Mouse (Mus musculus) layer of hippocampus, adult 9-11 months (tissue): ENCODE data around the gene Mageb3.
"Not testable (repeated sequence)": the region's sequence is repeated elsewhere in the genome, so short reads cannot be mapped to it uniquely, and the experiment has no call there.

ENCODE experiments used
- DNase-seq: peaks from one replicate; pipeline ENCODE4 v3.0.0; 2022

The Mageb3 gene

GRCm38 (mm10) chr2:121955765-121956223, at the start of gene Mageb3, which contains the start of gene Ctdspl2:
Gene Mageb3 (minus strand): TSS chr2:121956092.
Gene Ctdspl2 (plus strand): TSS chr2:121956001.
- DNase-seq: peak; percentile 95

DNA sequence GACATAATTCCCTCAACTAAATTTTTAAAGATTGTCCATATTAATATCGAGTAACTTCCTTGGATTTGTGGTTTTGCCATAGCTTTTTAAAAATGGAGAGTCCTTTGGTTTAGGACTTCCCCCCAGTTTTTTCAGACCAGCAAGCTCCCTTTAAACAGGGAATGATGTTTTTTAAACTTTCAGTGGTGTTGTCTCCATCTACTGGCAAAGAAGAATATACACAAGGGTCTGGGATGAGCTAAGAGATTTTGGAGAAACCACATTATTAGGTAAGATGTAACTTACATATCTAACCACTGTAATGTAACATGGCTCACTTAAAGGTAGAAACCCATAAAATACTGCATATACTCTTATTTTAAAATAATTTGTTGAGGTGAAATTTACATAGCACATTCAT, 39.8 kb upstream of the Mageb3 start:
- no peak for DNase-seq

DNA sequence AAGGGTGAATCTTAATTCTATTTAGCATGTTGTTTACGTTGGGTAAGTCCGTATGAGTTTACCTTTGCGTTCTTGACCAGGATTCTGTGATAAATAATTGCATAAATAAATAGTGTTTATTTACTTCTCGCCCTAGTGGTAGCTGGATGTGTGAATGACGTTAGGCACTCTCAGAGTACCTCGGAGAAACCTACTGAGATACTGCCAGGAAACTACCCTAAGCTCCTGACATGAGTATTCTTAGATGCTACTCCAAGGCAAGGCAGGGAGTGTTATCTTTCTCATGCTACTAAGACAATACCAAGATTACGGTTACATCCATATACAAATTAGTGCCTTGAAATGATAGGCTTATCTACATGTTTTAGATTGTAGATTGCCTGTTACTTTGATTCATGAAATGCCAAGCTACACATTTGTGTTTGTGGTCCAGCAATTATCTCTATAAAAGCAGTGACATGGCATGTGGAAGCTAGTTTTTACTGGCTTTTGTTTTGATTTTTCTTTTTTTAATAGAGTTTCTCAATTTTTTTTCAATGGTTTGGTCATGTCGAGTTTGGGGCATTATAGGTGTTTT, 1.4 kb upstream of the Mageb3 start:
- DNase-seq: no peak

- DNase-seq: peak; percentile 94
Observed at GRCm38 (mm10) chr2:121956224-121957018, 529 bp upstream of the Mageb3 start.

GRCm38 (mm10) chr2:121954971-121955656, 778 bp downstream of the Mageb3 start:
- no peak for DNase-seq

GRCm38 (mm10) chr2:121943364-121943763, 12.5 kb downstream of the Mageb3 start:
- no peak for DNase-seq

DNA sequence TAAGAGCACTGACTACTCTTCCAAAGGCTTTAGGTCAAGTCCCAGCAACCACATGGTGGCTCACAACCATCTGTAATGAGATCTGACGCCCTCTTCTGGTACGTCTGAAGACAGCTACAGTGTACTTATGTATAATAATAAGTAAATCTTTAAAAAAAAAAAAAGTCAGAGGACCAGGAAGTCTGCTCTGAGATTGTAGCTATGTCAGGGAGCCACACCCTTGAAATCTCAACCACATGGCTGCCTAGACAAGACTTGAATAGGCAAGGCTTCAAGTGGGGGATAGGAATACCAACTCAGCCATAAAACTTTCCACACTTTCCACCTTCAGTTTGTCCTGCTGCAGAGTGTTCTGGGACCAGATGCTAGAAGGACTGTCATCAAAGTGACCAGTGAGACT, 18.3 kb downstream of the Mageb3 start:
- DNase-seq: not testable (repeated sequence)

DNA sequence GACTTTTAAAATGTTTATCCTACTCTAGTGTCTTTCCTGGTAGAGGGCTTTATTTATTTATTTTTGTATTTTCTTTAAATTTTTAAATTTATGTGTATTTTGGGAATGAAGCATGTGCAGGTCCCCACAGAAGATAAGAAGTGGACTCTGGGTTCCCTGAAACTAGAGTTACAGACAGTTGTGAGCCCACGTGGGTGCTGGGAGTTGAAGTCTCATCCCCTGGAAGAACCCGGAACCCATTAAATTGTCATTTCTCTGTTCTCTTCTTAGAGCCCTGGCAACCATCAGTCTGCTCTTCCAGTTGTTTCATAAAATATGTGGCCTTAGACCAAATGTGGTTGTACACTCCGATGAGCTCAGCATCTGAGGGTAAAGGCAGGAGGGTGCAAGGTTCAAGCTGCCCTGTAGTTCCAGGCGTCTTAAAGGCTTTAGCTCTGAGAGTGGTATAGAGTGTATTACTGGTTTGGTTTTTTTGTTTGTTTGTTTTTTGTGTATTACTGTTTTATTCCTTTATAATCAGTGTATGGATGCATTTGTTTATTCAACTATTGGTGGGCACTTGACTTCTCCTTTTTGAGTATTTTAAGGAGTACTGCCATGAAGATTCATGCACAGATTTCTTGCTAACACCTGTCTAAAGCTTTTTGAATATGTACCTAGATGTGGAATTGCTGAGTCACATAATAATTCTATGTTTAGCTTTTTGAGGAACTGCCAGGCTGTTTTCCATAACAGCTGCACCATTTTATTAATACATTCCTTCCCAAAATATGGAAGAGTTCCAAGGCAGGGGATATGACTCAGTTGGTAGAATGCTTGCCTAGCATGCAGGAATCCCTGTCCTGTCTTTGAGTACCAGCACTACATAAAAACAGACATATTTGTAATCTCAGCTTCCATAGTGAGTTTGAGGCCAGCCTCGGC, 39.6 kb downstream of the Mageb3 start:
- DNase-seq: peak; percentile 16

- no peak for DNase-seq
Observed at GRCm38 (mm10) chr2:121909975-121910374, 45.9 kb downstream of the Mageb3 start.
